Mouse (Mus musculus): Measurements from ENCODE around the gene Tsc22d4. TPM values are rescaled to one million over a fixed set of nuclear protein-coding genes. Genes with fewer than 3 reads are reported as not detected.
A peak's percentile ranks its signal among the peaks of the same experiment; 100 is the strongest.

Tsc22d4 gene
- polyA plus RNA-seq, 1 experiment, result 32.4 TPM

DNA sequence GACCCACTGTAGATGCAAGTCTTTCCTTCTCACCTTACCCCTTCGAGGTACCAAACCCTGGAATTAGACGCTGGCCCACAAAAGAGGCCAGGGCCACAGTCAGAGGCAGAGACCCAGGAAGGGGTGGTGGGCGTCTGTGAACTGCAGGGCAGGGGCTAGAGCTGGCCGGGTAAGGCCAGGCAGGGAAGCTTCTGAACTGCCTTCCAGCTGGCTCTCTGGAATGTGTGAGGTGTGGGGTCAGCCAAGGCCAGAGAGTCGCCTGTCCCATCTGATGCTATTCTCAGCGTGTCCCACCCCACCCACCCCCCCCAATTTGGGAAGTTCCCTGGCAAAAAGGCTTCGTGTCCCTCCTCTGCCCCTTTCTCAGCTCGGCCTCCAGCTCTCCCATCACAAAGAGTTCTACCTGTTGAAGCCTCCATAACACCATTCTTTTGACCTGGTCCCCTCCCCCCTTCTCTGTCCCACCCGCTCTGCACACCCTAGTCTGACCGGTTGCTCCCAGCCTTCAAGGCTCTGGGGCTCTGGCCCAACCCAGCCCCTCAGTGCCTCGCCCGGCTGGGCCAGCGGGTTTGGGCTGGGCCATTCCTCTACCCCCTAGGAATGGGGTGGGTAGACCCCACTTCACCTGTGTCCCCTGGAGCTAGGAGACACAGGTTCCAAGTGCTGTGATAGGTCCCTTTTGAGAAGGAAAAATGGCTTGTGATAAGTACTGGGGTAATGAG is 7.7 kb downstream of the Tsc22d4 start:
- Histone ChIP-seq H3ac (ENCODE audit: control insufficient read depth, insufficient read length, low read depth) (no peak overlapping the region), H3K79me3 (ENCODE audit: low read depth) (peaks cover 4% of the 10 kb centered on the region), H3K36me3 (ENCODE audit: control insufficient read depth, insufficient read depth) (peaks cover 24% of the 10 kb centered on the region), H3K27me3 (ENCODE audit: control insufficient read depth, insufficient read depth, insufficient read length) (no peaks in the 10 kb centered on the region), H3K4me3 (ENCODE audit: insufficient read depth, poor library complexity, severe bottlenecking) (no peak overlapping the region), H3K79me2 (ENCODE audit: control insufficient read depth, insufficient read depth) (peaks cover 14% of the 10 kb centered on the region)
- TF ChIP-seq FOSL1 (IDR thresholded peaks at IDR 0.05; ENCODE audit: insufficient read depth, low read length, poor library complexity, severe bottlenecking) (no peak), CEBPB (IDR thresholded peaks at IDR 0.05; ENCODE audit: low read depth) (no peak), MYOG (IDR thresholded peaks at IDR 0.05; ENCODE audit: control insufficient read depth, extremely low read depth, insufficient read length) (no peak)

GRCm38 (mm10) chr5:137755425-137755824 is 9.9 kb downstream of the Tsc22d4 start:
- H3K4me3 ChIP-seq (ENCODE audit: insufficient read depth, poor library complexity, severe bottlenecking), result no peak overlapping the region
- H3K36me3 ChIP-seq (ENCODE audit: control insufficient read depth, insufficient read depth), result peaks cover 30% of the 10 kb centered on the region
- H3K27me3 ChIP-seq (ENCODE audit: control insufficient read depth, insufficient read depth, insufficient read length), result no peaks in the 10 kb centered on the region
- H3ac ChIP-seq (ENCODE audit: control insufficient read depth, insufficient read length, low read depth), result no peak overlapping the region
- peaks cover 1% of the 10 kb centered on the region for H3K79me3 ChIP-seq (ENCODE audit: low read depth)
- H3K79me2 ChIP-seq (ENCODE audit: control insufficient read depth, insufficient read depth), result no peaks in the 10 kb centered on the region
- no peak for TF ChIP-seq MAX (IDR thresholded peaks at IDR 0.05)
- TF ChIP-seq MYOD1 (IDR thresholded peaks at IDR 0.05; ENCODE audit: control insufficient read depth, insufficient read length, low read depth), result no peak
- no peak for TF ChIP-seq CEBPB (IDR thresholded peaks at IDR 0.05; ENCODE audit: low read depth)
- no peak for TF ChIP-seq CTCF (IDR thresholded peaks at IDR 0.05; ENCODE audit: control insufficient read depth, insufficient read depth, insufficient read length)
- no peak for TF ChIP-seq FOSL1 (IDR thresholded peaks at IDR 0.05; ENCODE audit: insufficient read depth, low read length, poor library complexity, severe bottlenecking)
- TF ChIP-seq MYOG (IDR thresholded peaks at IDR 0.05; ENCODE audit: control insufficient read depth, extremely low read depth, insufficient read length), result no peak
- no peak for TF ChIP-seq USF1 (IDR thresholded peaks at IDR 0.05; ENCODE audit: low read depth)

DNA sequence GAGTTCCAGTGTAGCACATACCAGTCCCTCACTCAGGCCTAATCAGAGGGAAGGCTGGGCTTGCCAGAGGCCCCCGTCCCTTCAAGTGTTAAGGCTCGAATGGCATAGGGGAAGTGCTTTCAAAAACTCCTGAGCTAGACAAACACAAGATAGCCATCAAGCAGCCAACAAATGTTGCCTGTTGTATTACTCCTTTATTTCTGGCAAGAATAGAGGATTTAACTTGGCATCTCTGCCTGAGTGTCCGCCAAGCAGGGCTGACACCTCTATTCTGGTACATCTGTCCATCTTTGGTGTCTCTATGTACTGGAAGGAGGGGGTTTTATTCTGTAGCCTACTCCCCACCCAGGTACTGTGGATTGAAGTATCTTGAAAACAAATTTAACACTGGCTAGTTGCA is 10.6 kb downstream of the Tsc22d4 start:
- H3K4me3 ChIP-seq (ENCODE audit: insufficient read depth, poor library complexity, severe bottlenecking), result no peak overlapping the region
- no peaks in the 10 kb centered on the region for H3K79me2 ChIP-seq (ENCODE audit: control insufficient read depth, insufficient read depth)
- H3K27me3 ChIP-seq (ENCODE audit: control insufficient read depth, insufficient read depth, insufficient read length), result no peaks in the 10 kb centered on the region
- no peak overlapping the region for H3ac ChIP-seq (ENCODE audit: control insufficient read depth, insufficient read length, low read depth)
- peaks cover 28% of the 10 kb centered on the region for H3K36me3 ChIP-seq (ENCODE audit: control insufficient read depth, insufficient read depth)
- no peak for TF ChIP-seq USF1 (IDR thresholded peaks at IDR 0.05; ENCODE audit: low read depth)
- no peak for TF ChIP-seq MYOG (IDR thresholded peaks at IDR 0.05; ENCODE audit: control insufficient read depth, extremely low read depth, insufficient read length)
- TF ChIP-seq CTCF (IDR thresholded peaks at IDR 0.05; ENCODE audit: control insufficient read depth, insufficient read depth, insufficient read length), result no peak
- TF ChIP-seq FOSL1 (IDR thresholded peaks at IDR 0.05; ENCODE audit: insufficient read depth, low read length, poor library complexity, severe bottlenecking), result no peak
- TF ChIP-seq CEBPB (IDR thresholded peaks at IDR 0.05; ENCODE audit: low read depth), result no peak
- no peak for TF ChIP-seq MYOD1 (IDR thresholded peaks at IDR 0.05; ENCODE audit: control insufficient read depth, insufficient read length, low read depth)
- no peaks in the 10 kb centered on the region for H3K79me3 ChIP-seq (ENCODE audit: low read depth)

DNA sequence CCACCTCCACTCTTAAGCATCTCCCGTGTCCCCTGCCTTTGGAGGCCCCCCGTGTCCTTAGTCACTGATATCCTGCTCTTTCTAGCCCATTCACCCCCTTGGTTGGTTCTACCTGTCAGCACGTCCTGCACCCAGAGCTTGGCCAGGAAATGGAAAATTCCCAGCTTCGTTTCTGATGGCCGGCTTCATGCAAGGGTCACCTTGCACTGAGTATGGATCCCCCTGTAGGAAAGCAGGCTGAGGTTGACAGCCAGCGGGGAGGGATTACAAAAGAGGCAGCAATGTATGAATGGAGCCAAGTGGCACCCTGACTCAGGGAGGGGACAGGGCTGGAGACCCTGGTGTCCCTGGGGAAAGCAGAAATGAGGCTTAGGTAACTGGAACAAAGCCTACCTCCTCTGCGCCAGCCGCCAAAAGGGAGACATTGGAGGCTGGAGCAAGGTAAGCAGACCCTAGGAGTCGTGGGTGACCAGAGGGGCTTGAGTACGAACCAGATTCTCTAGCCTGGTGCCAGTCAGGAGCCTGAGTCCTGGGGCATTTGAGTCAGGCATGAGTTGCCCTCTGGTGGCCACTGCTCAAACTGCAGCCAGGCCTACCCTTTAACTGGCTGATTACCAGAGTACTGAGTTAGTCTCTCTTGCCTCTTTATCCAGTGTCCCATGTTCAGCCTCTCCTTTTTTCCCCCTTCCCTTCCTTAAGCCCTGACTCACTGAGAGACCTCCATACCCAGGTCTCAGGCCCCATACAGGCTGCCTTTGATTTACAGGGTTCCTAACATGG is 11.5 kb downstream of the Tsc22d4 start:
- Histone ChIP-seq H3K27me3 (ENCODE audit: control insufficient read depth, insufficient read depth, insufficient read length) (no peaks in the 10 kb centered on the region), H3K79me3 (ENCODE audit: low read depth) (no peaks in the 10 kb centered on the region), H3K36me3 (ENCODE audit: control insufficient read depth, insufficient read depth) (peaks cover 19% of the 10 kb centered on the region), H3ac (ENCODE audit: control insufficient read depth, insufficient read length, low read depth) (no peak overlapping the region), H3K79me2 (ENCODE audit: control insufficient read depth, insufficient read depth) (no peaks in the 10 kb centered on the region), H3K4me3 (ENCODE audit: insufficient read depth, poor library complexity, severe bottlenecking) (no peak overlapping the region)
- TF ChIP-seq CTCF (IDR thresholded peaks at IDR 0.05; ENCODE audit: control insufficient read depth, insufficient read depth, insufficient read length) (peak; percentile 84), USF1 (IDR thresholded peaks at IDR 0.05; ENCODE audit: low read depth) (no peak)

DNA sequence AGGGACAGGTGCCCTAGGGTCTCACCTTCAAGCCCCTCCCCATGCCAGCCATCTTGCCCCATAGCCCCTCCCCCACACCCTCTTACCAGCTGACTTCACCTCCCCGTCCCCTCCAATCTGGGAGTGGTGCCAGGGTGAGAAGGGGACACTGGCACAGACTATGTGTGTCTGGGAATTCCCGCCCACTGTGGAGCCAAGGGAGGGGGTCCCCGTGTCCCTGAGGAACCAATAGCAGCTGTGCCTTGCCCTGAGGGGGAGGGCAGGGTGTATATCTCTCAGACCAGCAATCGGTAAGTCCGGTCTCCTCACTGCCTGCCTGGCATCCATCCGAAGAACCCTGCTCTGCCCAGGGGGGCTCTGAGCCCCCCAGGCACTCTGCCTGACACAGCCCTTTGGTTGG is 12.4 kb downstream of the Tsc22d4 start:
- H3K27me3 ChIP-seq (ENCODE audit: control insufficient read depth, insufficient read depth, insufficient read length), result no peaks in the 10 kb centered on the region
- no peaks in the 10 kb centered on the region for H3K79me3 ChIP-seq (ENCODE audit: low read depth)
- no peak for TF ChIP-seq FOSL1 (IDR thresholded peaks at IDR 0.05; ENCODE audit: insufficient read depth, low read length, poor library complexity, severe bottlenecking)
- no peak for TF ChIP-seq MYOG (IDR thresholded peaks at IDR 0.05; ENCODE audit: control insufficient read depth, extremely low read depth, insufficient read length)
- TF ChIP-seq USF1 (IDR thresholded peaks at IDR 0.05; ENCODE audit: low read depth), result no peak
- no peak for TF ChIP-seq MYOD1 (IDR thresholded peaks at IDR 0.05; ENCODE audit: control insufficient read depth, insufficient read length, low read depth)
- no peak for TF ChIP-seq CTCF (IDR thresholded peaks at IDR 0.05; ENCODE audit: control insufficient read depth, insufficient read depth, insufficient read length)
- no peak for TF ChIP-seq CEBPB (IDR thresholded peaks at IDR 0.05; ENCODE audit: low read depth)
- TF ChIP-seq MAX (IDR thresholded peaks at IDR 0.05), result no peak
- no peaks in the 10 kb centered on the region for H3K79me2 ChIP-seq (ENCODE audit: control insufficient read depth, insufficient read depth)
- no peak overlapping the region for H3ac ChIP-seq (ENCODE audit: control insufficient read depth, insufficient read length, low read depth)
- no peak overlapping the region for H3K4me3 ChIP-seq (ENCODE audit: insufficient read depth, poor library complexity, severe bottlenecking)
- peaks cover 11% of the 10 kb centered on the region for H3K36me3 ChIP-seq (ENCODE audit: control insufficient read depth, insufficient read depth)

All from C2C12 (cell line).